Mouse (Mus musculus) lung, embryonic 16.5 days (tissue): ENCODE results near the gene Ppie. TPM values are rescaled to one million over a fixed set of nuclear protein-coding genes. Genes with fewer than 3 reads are reported as not detected.

Source experiments
- ATAC-seq: fragments of 200-750 bp; cut with Nextera tagmentation; 2 replicates; pipeline ENCODE4 v1.8.0; 2017; ENCODE audit warnings: low read depth, mild to moderate bottlenecking, moderate library complexity
- H3K27ac ChIP-seq: fragments of 300-500 bp; sonication (generic); 2 replicates; pipeline ENCODE4 v1.5.1; 2014; ENCODE audit warnings: mild to moderate bottlenecking, control low read depth, low read length
- H3K27me3 ChIP-seq: fragments of 300-500 bp; sonication (generic); 2 replicates; pipeline ENCODE4 v1.6.1; 2014; ENCODE audit warnings: low read depth, low read length, mixed read lengths; ENCODE audit not compliant: control insufficient read depth, insufficient read depth
- H3K36me3 ChIP-seq: fragments of 300-500 bp; sonication (generic); 2 replicates; pipeline ENCODE4 v1.6.1; 2014; ENCODE audit warnings: low read length; ENCODE audit not compliant: control insufficient read depth, insufficient read depth
- H3K4me1 ChIP-seq: fragments of 300-500 bp; sonication (generic); replicated peaks from 2 replicates; pipeline ENCODE4 v1.6.1; 2014; ENCODE audit warnings: low read length, mixed read lengths; ENCODE audit not compliant: control insufficient read depth, insufficient read depth
- H3K4me2 ChIP-seq: fragments of 300-500 bp; sonication (generic); 2 replicates; pipeline ENCODE4 v1.6.1; 2014; ENCODE audit warnings: low read depth, low read length, control low read depth
- H3K4me3 ChIP-seq: fragments of 300-500 bp; sonication (generic); 2 replicates; pipeline ENCODE4 v1.5.1; 2014; ENCODE audit warnings: mild to moderate bottlenecking, low read length, control low read depth
- H3K9ac ChIP-seq: fragments of 300-500 bp; sonication (generic); 2 replicates; pipeline ENCODE4 v1.6.1; 2014; ENCODE audit warnings: low read length, control low read depth
- H3K9me3 ChIP-seq: fragments of 300-500 bp; sonication (generic); 2 replicates; pipeline ENCODE4 v1.6.1; 2016; ENCODE audit warnings: low read length; ENCODE audit not compliant: control insufficient read depth
- WGBS: fragments of 180-500 bp; shearing (Covaris S2); extraction: QIAGEN DNeasy Blood & Tissue Kit; methylation state at CpG from one replicate; pipeline ENCODE4 v1.1.7; 2014; 5-methylcytosine and 5-hydroxymethylcytosine counted together
- polyA plus RNA-seq: library from polyadenylated mRNA; unstranded; fragments of >200 nt; fragmentation: Nextera tagmentation; extraction: Ambion mirVana; gene quantifications from 2 replicates; pipeline ENCODE4 v1.2.1, GENCODE M21; 2015

Gene Ppie
- polyA plus RNA-seq, 1 experiment from 2014 or later: 94.7 TPM

- H3K27ac ChIP-seq: no peak overlapping the region
- H3K4me2 ChIP-seq: no peak overlapping the region
- H3K36me3 ChIP-seq: no peaks in the 10 kb centered on the region
- no peak overlapping the region for H3K9ac ChIP-seq
- no peak overlapping the region for H3K4me3 ChIP-seq
- H3K27me3 ChIP-seq: peaks cover 2% of the 10 kb centered on the region; the same call in 1 of the 2 replicates
- WGBS: 72% methylated on average over 6 of the region's 6 CpGs
- H3K9me3 ChIP-seq: no peaks in the 10 kb centered on the region
- no peaks in the 10 kb centered on the region for H3K4me1 ChIP-seq
- ATAC-seq: no peak
These were observed 20.8 kb upstream of the Ppie start for GRCm38 (mm10) chr4:123160571-123160970.

GRCm38 (mm10) chr4:123155840-123156239 lies 16.1 kb upstream of the Ppie start:
- Histone ChIP-seq H3K4me3 (no peak overlapping the region), H3K9ac (no peak overlapping the region), H3K36me3 (no peaks in the 10 kb centered on the region), H3K27me3 (no peaks in the 10 kb centered on the region), H3K4me1 (no peaks in the 10 kb centered on the region), H3K4me2 (no peak overlapping the region), H3K27ac (no peak overlapping the region), H3K9me3 (no peaks in the 10 kb centered on the region)
- no peak for ATAC-seq

- Histone ChIP-seq H3K4me1 (no peaks in the 10 kb centered on the region), H3K27me3 (no peaks in the 10 kb centered on the region), H3K9ac (no peak overlapping the region), H3K9me3 (no peaks in the 10 kb centered on the region), H3K36me3 (no peaks in the 10 kb centered on the region), H3K27ac (no peak overlapping the region), H3K4me2 (no peak overlapping the region), H3K4me3 (no peak overlapping the region)
- WGBS: 57% methylated on average over 2 of the region's 2 CpGs
- no peak for ATAC-seq
These were observed 15.7 kb upstream of the Ppie start for GRCm38 (mm10) chr4:123155427-123155826.

GRCm38 (mm10) chr4:123155004-123155403 lies 15.3 kb upstream of the Ppie start:
- H3K27me3 ChIP-seq: no peaks in the 10 kb centered on the region
- H3K27ac ChIP-seq: no peak overlapping the region
- no peak for ATAC-seq
- H3K9ac ChIP-seq: no peak overlapping the region
- H3K4me3 ChIP-seq: no peak overlapping the region
- H3K4me2 ChIP-seq: no peak overlapping the region
- WGBS: 28% methylated on average over 4 of the region's 4 CpGs
- no peaks in the 10 kb centered on the region for H3K9me3 ChIP-seq
- H3K36me3 ChIP-seq: no peaks in the 10 kb centered on the region
- H3K4me1 ChIP-seq: no peaks in the 10 kb centered on the region

GRCm38 (mm10) chr4:123152976-123153375 lies 13.2 kb upstream of the Ppie start:
- 40% methylated on average over 5 of the region's 5 CpGs for WGBS
- Histone ChIP-seq H3K4me1 (no peaks in the 10 kb centered on the region), H3K27me3 (no peaks in the 10 kb centered on the region), H3K9me3 (no peaks in the 10 kb centered on the region), H3K4me3 (no peak overlapping the region), H3K27ac (no peak overlapping the region), H3K36me3 (no peaks in the 10 kb centered on the region), H3K9ac (no peak overlapping the region), H3K4me2 (no peak overlapping the region)
- no peak for ATAC-seq

GRCm38 (mm10) chr4:123152003-123152402 lies 12.3 kb upstream of the Ppie start:
- H3K4me3 ChIP-seq: no peak overlapping the region
- no peak overlapping the region for H3K4me2 ChIP-seq
- no peak overlapping the region for H3K27ac ChIP-seq
- H3K9me3 ChIP-seq: no peaks in the 10 kb centered on the region
- ATAC-seq: no peak
- H3K27me3 ChIP-seq: no peaks in the 10 kb centered on the region
- 78% methylated on average over 4 of the region's 4 CpGs for WGBS
- no peaks in the 10 kb centered on the region for H3K4me1 ChIP-seq
- no peak overlapping the region for H3K9ac ChIP-seq
- no peaks in the 10 kb centered on the region for H3K36me3 ChIP-seq

- no peak overlapping the region for H3K4me2 ChIP-seq
- no peaks in the 10 kb centered on the region for H3K4me1 ChIP-seq
- no peak overlapping the region for H3K9ac ChIP-seq
- no peak overlapping the region for H3K4me3 ChIP-seq
- no peak overlapping the region for H3K27ac ChIP-seq
- H3K36me3 ChIP-seq: no peaks in the 10 kb centered on the region
- no peak for ATAC-seq
- WGBS: 68% methylated on average over 5 of the region's 5 CpGs
- peaks cover 3% of the 10 kb centered on the region; the same call in 1 of the 2 replicates for H3K27me3 ChIP-seq
- no peaks in the 10 kb centered on the region for H3K9me3 ChIP-seq
These were observed 7.8 kb upstream of the Ppie start for GRCm38 (mm10) chr4:123147446-123148150.

GRCm38 (mm10) chr4:123137551-123137950 lies 2.2 kb downstream of the Ppie start:
- H3K4me1 ChIP-seq: peaks cover 11% of the 10 kb centered on the region
- WGBS: 81% methylated on average over 3 of the region's 3 CpGs
- H3K36me3 ChIP-seq: peaks cover 17% of the 10 kb centered on the region; the same call in 1 of the 2 replicates
- H3K9me3 ChIP-seq: no peaks in the 10 kb centered on the region
- no peak overlapping the region for H3K9ac ChIP-seq
- no peak overlapping the region for H3K4me3 ChIP-seq
- H3K27ac ChIP-seq: no peak overlapping the region
- no peak overlapping the region for H3K4me2 ChIP-seq
- H3K27me3 ChIP-seq: no peaks in the 10 kb centered on the region
- no peak for ATAC-seq

GRCm38 (mm10) chr4:123127051-123127450 lies 12.7 kb downstream of the Ppie start:
- Histone ChIP-seq H3K27ac (no peak overlapping the region), H3K36me3 (peaks cover 38% of the 10 kb centered on the region)

More at GRCm38 (mm10) chr4:123127051-123127450, 12.7 kb downstream of the Ppie start:
- Histone ChIP-seq H3K9me3 (no peaks in the 10 kb centered on the region), H3K9ac (no peak overlapping the region), H3K4me3 (no peak overlapping the region), H3K27me3 (no peaks in the 10 kb centered on the region), H3K4me2 (no peak overlapping the region), H3K4me1 (no peaks in the 10 kb centered on the region)
- WGBS: 83% methylated on average over 4 of the region's 4 CpGs
- ATAC-seq: no peak
